Mouse (Mus musculus) MEL (cell line): ENCODE results near the gene Manba.

Experiments used
- BHLHE40 ChIP-seq: IDR thresholded peaks from 2 replicates; pipeline ENCODE4 v1.6.1; 2012; ENCODE audit warnings: low read depth, mild to moderate bottlenecking, inconsistent platforms, low read length, improper control_type of control experiment, borderline replicate concordance
- CTCF ChIP-seq, 3 experiments: IDR thresholded peaks in 2 of 3; conservative IDR thresholded peaks in 1 of 3; 2 replicates each; pipeline ENCODE4 v1.5.1; 2011 to 2012; ENCODE audit warnings: low read length in 3 of 3, low read depth in 2 of 3, mild to moderate bottlenecking in 2 of 3, improper control_type of control experiment in 1 of 3, inconsistent platforms in 1 of 3, mixed read lengths in 1 of 3, moderate library complexity in 1 of 3; ENCODE audit not compliant: control insufficient read depth in 1 of 3, insufficient read depth in 1 of 3, poor library complexity in 1 of 3, severe bottlenecking in 1 of 3
- NELFE ChIP-seq: IDR thresholded peaks from 2 replicates; pipeline ENCODE4 v1.6.1; 2011; ENCODE audit warnings: low read depth, low read length, improper control_type of control experiment

- TF ChIP-seq CTCF (IDR thresholded peaks at IDR 0.05 in 2 of 3, conservative IDR thresholded peaks at IDR 0.05 in 1 of 3; ENCODE audit: control insufficient read depth in 1 of 3, insufficient read depth in 1 of 3, low read depth in 2 of 3, low read length in 3 of 3, poor library complexity in 1 of 3, severe bottlenecking in 1 of 3): peak; percentile 33 to 74 (median 60); a peak in 5 of 6 replicates
- TF ChIP-seq BHLHE40: no peak
- no peak for TF ChIP-seq NELFE
Observed at GRCm38 (mm10) chr3:135511683-135512082, 26.3 kb downstream of the Manba start.
